Mouse (Mus musculus): Measurements from ENCODE around the gene Fmnl2. TPM values are rescaled to one million over a fixed set of nuclear protein-coding genes. Genes with fewer than 3 reads are reported as not detected.

Fmnl2 gene
- polyA plus RNA-seq, 2 experiments: 12.6 to 27.2 TPM

DNA sequence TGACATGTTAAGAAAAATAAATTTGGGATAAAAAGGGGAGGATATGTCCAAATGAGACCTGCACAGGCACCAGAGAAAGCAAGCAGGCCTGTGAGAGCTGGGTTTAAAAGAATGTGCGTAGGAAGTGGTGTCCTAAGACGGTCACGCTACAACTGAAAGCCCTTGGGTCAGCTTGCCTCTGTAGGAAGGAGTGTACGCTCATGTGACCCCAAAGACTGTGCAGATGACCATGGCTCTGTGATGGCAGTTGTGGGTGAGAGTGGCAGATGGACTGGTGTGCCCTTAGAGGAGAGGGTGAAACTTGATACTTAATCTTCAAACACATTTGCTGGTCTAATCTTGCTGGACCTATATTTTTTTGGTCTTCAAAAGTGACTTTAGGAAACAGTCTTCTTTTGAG lies 92.6 kb downstream of the Fmnl2 start:
- Histone ChIP-seq H3K9me3 (ENCODE audit: control insufficient read depth, low read length) (no peaks in the 10 kb centered on the region), H3K9ac (ENCODE audit: low read depth, low read length, severe bottlenecking) (no peak overlapping the region), H3K4me3 (replicated peaks; ENCODE audit: low read length) (no peak overlapping the region), H3K27ac (replicated peaks; ENCODE audit: low read depth, low read length) (no peak overlapping the region), H3K36me3 (ENCODE audit: control insufficient read depth, insufficient read depth, low read length) (no peaks in the 10 kb centered on the region), H3K27me3 (ENCODE audit: control insufficient read depth, insufficient read depth, low read length) (no peaks in the 10 kb centered on the region), H3K4me1 (ENCODE audit: control insufficient read depth, insufficient read depth, low read length) (peaks cover 35% of the 10 kb centered on the region), H3K4me2 (replicated peaks; ENCODE audit: low read depth, low read length, severe bottlenecking) (no peak overlapping the region)
- ATAC-seq (ENCODE audit: low FRiP score, low read depth): no peak
- TF ChIP-seq POLR2A (IDR thresholded peaks at IDR 0.05; ENCODE audit: borderline replicate concordance, extremely low read depth, insufficient read depth, insufficient read length): no peak
- no peak for DNase-seq (ENCODE audit: low spot score)
- 66% methylated on average over 4 of the region's 4 CpGs for WGBS

DNA sequence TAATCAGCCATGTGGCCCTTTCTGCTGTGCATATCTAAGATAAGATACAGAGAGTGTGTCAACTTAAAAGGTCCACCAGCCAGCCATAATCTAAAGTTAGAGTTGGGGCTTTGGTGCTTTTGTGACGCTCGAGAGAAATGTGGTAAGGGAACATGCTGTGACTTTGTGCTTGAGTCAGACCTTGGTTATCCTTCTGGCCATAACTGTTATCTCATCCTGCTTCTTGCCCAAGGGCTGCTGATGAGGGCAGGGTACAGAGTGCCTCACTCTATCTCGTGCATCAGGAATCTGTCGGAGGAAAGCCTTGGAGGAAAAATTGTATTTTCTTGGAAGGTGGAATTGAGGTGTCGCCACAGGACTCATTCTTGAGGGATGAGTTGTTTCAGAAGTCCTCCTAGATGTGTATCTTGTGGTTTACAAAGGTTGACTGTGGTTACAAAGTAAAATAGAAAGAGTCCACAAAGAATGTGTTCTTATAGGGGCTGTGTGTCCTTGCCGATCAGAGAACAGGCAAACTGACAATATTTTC lies 94.6 kb downstream of the Fmnl2 start:
- DNase-seq (ENCODE audit: low spot score) (no peak), ATAC-seq (ENCODE audit: low FRiP score, low read depth) (no peak)
- Histone ChIP-seq H3K9ac (ENCODE audit: low read depth, low read length, severe bottlenecking) (no peak overlapping the region), H3K9me3 (ENCODE audit: control insufficient read depth, low read length) (no peaks in the 10 kb centered on the region), H3K27me3 (ENCODE audit: control insufficient read depth, insufficient read depth, low read length) (no peaks in the 10 kb centered on the region), H3K4me2 (replicated peaks; ENCODE audit: low read depth, low read length, severe bottlenecking) (no peak overlapping the region), H3K4me3 (replicated peaks; ENCODE audit: low read length) (no peak overlapping the region), H3K27ac (replicated peaks; ENCODE audit: low read depth, low read length) (no peak overlapping the region), H3K36me3 (ENCODE audit: control insufficient read depth, insufficient read depth, low read length) (no peaks in the 10 kb centered on the region), H3K4me1 (ENCODE audit: control insufficient read depth, insufficient read depth, low read length) (peaks cover 20% of the 10 kb centered on the region)
- no peak for TF ChIP-seq POLR2A (IDR thresholded peaks at IDR 0.05; ENCODE audit: borderline replicate concordance, extremely low read depth, insufficient read depth, insufficient read length)
- 78% methylated on average over 6 of the region's 6 CpGs for WGBS

- TF ChIP-seq POLR2A (IDR thresholded peaks at IDR 0.05; ENCODE audit: borderline replicate concordance, extremely low read depth, insufficient read depth, insufficient read length): no peak
- ATAC-seq (ENCODE audit: low FRiP score, low read depth) (peak; percentile 42), DNase-seq (ENCODE audit: low spot score) (peak; percentile 56)
- Histone ChIP-seq H3K4me1 (ENCODE audit: control insufficient read depth, insufficient read depth, low read length) (peaks cover 41% of the 10 kb centered on the region), H3K9me3 (ENCODE audit: control insufficient read depth, low read length) (no peaks in the 10 kb centered on the region), H3K27ac (replicated peaks; ENCODE audit: low read depth, low read length) (no peak overlapping the region), H3K27me3 (ENCODE audit: control insufficient read depth, insufficient read depth, low read length) (no peaks in the 10 kb centered on the region), H3K9ac (ENCODE audit: low read depth, low read length, severe bottlenecking) (no peak overlapping the region), H3K4me2 (replicated peaks; ENCODE audit: low read depth, low read length, severe bottlenecking) (no peak overlapping the region), H3K36me3 (ENCODE audit: control insufficient read depth, insufficient read depth, low read length) (no peaks in the 10 kb centered on the region), H3K4me3 (replicated peaks; ENCODE audit: low read length) (no peak overlapping the region)
- WGBS: 65% methylated on average over 8 of the region's 8 CpGs
Observed at GRCm38 (mm10) chr2:52955090-52955489, 97.4 kb downstream of the Fmnl2 start.

- ATAC-seq (ENCODE audit: low FRiP score, low read depth) (no peak), DNase-seq (ENCODE audit: low spot score) (no peak)
- Histone ChIP-seq H3K4me1 (ENCODE audit: control insufficient read depth, insufficient read depth, low read length) (peaks cover 42% of the 10 kb centered on the region), H3K27me3 (ENCODE audit: control insufficient read depth, insufficient read depth, low read length) (no peaks in the 10 kb centered on the region), H3K27ac (replicated peaks; ENCODE audit: low read depth, low read length) (no peak overlapping the region), H3K4me2 (replicated peaks; ENCODE audit: low read depth, low read length, severe bottlenecking) (no peak overlapping the region), H3K9ac (ENCODE audit: low read depth, low read length, severe bottlenecking) (no peak overlapping the region), H3K9me3 (ENCODE audit: control insufficient read depth, low read length) (no peaks in the 10 kb centered on the region), H3K4me3 (replicated peaks; ENCODE audit: low read length) (no peak overlapping the region), H3K36me3 (ENCODE audit: control insufficient read depth, insufficient read depth, low read length) (no peaks in the 10 kb centered on the region)
- WGBS: 90% methylated on average over 10 of the region's 10 CpGs
- TF ChIP-seq POLR2A (IDR thresholded peaks at IDR 0.05; ENCODE audit: borderline replicate concordance, extremely low read depth, insufficient read depth, insufficient read length): no peak
Observed at GRCm38 (mm10) chr2:52955831-52956230, 98.2 kb downstream of the Fmnl2 start.

GRCm38 (mm10) chr2:52957771-52958534 lies 100.3 kb downstream of the Fmnl2 start:
- WGBS: 51% methylated on average over 8 of the region's 8 CpGs
- no peak overlapping the region for H3K9ac ChIP-seq (ENCODE audit: low read depth, low read length, severe bottlenecking)
- H3K4me1 ChIP-seq (ENCODE audit: control insufficient read depth, insufficient read depth, low read length): peaks cover 35% of the 10 kb centered on the region

More at GRCm38 (mm10) chr2:52957771-52958534, 100.3 kb downstream of the Fmnl2 start:
- H3K4me3 ChIP-seq (replicated peaks; ENCODE audit: low read length): no peak overlapping the region
- no peaks in the 10 kb centered on the region for H3K27me3 ChIP-seq (ENCODE audit: control insufficient read depth, insufficient read depth, low read length)
- DNase-seq (ENCODE audit: low spot score) (no peak), ATAC-seq (ENCODE audit: low FRiP score, low read depth) (no peak)
- peak overlapping the region; percentile 35; the same call in 1 of the 2 replicates for H3K4me2 ChIP-seq (replicated peaks; ENCODE audit: low read depth, low read length, severe bottlenecking)
- H3K36me3 ChIP-seq (ENCODE audit: control insufficient read depth, insufficient read depth, low read length): no peaks in the 10 kb centered on the region
- no peaks in the 10 kb centered on the region for H3K9me3 ChIP-seq (ENCODE audit: control insufficient read depth, low read length)
- no peak for TF ChIP-seq POLR2A (IDR thresholded peaks at IDR 0.05; ENCODE audit: borderline replicate concordance, extremely low read depth, insufficient read depth, insufficient read length)
- H3K27ac ChIP-seq (replicated peaks; ENCODE audit: low read depth, low read length): no peak overlapping the region

All from limb, embryonic 14.5 days (tissue).